Mouse (Mus musculus): ENCODE measurements around the gene Sohlh1. TPM values are rescaled to one million over a fixed set of nuclear protein-coding genes. Genes with fewer than 3 reads are reported as not detected.

Sohlh1 gene
- polyA plus RNA-seq, 1 experiment from 2014 or later: not detected

- Histone ChIP-seq H3K36me3 (ENCODE audit: insufficient read depth, low read length) (no peaks in the 10 kb centered on the region), H3K27ac (ENCODE audit: low read length) (no peak within 1 kb of the TSS), H3K9me3 (ENCODE audit: low read length) (no peaks in the 10 kb centered on the region), H3K4me3 (ENCODE audit: low read depth, low read length) (peak within 1 kb of the TSS; percentile 35), H3K9ac (replicated peaks; ENCODE audit: low read depth) (no peak within 1 kb of the TSS), H3K4me1 (ENCODE audit: insufficient read depth, low read depth, low read length) (peaks cover 6% of the 10 kb centered on the region), H3K27me3 (replicated peaks; ENCODE audit: insufficient read depth, low read length) (peaks cover 8% of the 10 kb centered on the region; the same call in 1 of the 2 replicates), H3K4me2 (replicated peaks; ENCODE audit: low read depth, low read length) (peak within 1 kb of the TSS; percentile 68)
- ATAC-seq: peak; percentile 56
- 2% methylated on average over 34 of the region's 53 CpGs for WGBS
- no peak for TF ChIP-seq CTCF (IDR thresholded peaks at IDR 0.05)
- no peak for TF ChIP-seq EP300 (IDR thresholded peaks at IDR 0.05)
- DNase-seq (ENCODE audit: low spot score): peak; percentile 54
These were observed 16.5 kb upstream of the Sohlh1 start, which contains the start of gene Kcnt1 for GRCm38 (mm10) chr2:25863337-25864131. Gene Kcnt1 (plus strand): TSS chr2:25863734.

GRCm38 (mm10) chr2:25862696-25863270 lies 15.7 kb upstream of the Sohlh1 start:
- H3K27ac ChIP-seq (ENCODE audit: low read length): no peak overlapping the region
- H3K4me3 ChIP-seq (ENCODE audit: low read depth, low read length): no peak overlapping the region
- no peak overlapping the region for H3K9ac ChIP-seq (replicated peaks; ENCODE audit: low read depth)
- TF ChIP-seq EP300 (IDR thresholded peaks at IDR 0.05) (no peak), CTCF (IDR thresholded peaks at IDR 0.05) (no peak)
- H3K4me2 ChIP-seq (replicated peaks; ENCODE audit: low read depth, low read length): peak overlapping the region; percentile 68; the same call in 1 of the 2 replicates
- H3K9me3 ChIP-seq (ENCODE audit: low read length): no peaks in the 10 kb centered on the region
- ATAC-seq: no peak
- H3K27me3 ChIP-seq (replicated peaks; ENCODE audit: insufficient read depth, low read length): peaks cover 8% of the 10 kb centered on the region; the same call in 1 of the 2 replicates
- DNase-seq (ENCODE audit: low spot score): no peak
- H3K36me3 ChIP-seq (ENCODE audit: insufficient read depth, low read length): no peaks in the 10 kb centered on the region
- 59% methylated on average over 5 of the region's 5 CpGs for WGBS
- H3K4me1 ChIP-seq (ENCODE audit: insufficient read depth, low read depth, low read length): peaks cover 6% of the 10 kb centered on the region

- WGBS: 61% methylated on average over 2 of the region's 2 CpGs
- TF ChIP-seq EP300 (IDR thresholded peaks at IDR 0.05) (no peak), CTCF (IDR thresholded peaks at IDR 0.05) (no peak)
- DNase-seq (ENCODE audit: low spot score) (no peak), ATAC-seq (no peak)
- Histone ChIP-seq H3K4me3 (ENCODE audit: low read depth, low read length) (no peak overlapping the region), H3K9me3 (ENCODE audit: low read length) (no peaks in the 10 kb centered on the region), H3K27ac (ENCODE audit: low read length) (no peak overlapping the region), H3K9ac (replicated peaks; ENCODE audit: low read depth) (no peak overlapping the region), H3K4me1 (ENCODE audit: insufficient read depth, low read depth, low read length) (peaks cover 6% of the 10 kb centered on the region), H3K4me2 (replicated peaks; ENCODE audit: low read depth, low read length) (no peak overlapping the region), H3K27me3 (replicated peaks; ENCODE audit: insufficient read depth, low read length) (peaks cover 8% of the 10 kb centered on the region; the same call in 1 of the 2 replicates), H3K36me3 (ENCODE audit: insufficient read depth, low read length) (no peaks in the 10 kb centered on the region)
These were observed 15.0 kb upstream of the Sohlh1 start for GRCm38 (mm10) chr2:25862038-25862437.

- 0 out of 2 replicates have a peak, but pooled peaks cover 4% of the 10 kb centered on the region for H3K27me3 ChIP-seq (replicated peaks; ENCODE audit: insufficient read depth, low read length)
- TF ChIP-seq EP300 (IDR thresholded peaks at IDR 0.05) (no peak), CTCF (IDR thresholded peaks at IDR 0.05) (no peak)
- no peaks in the 10 kb centered on the region for H3K9me3 ChIP-seq (ENCODE audit: low read length)
- DNase-seq (ENCODE audit: low spot score): no peak
- H3K27ac ChIP-seq (ENCODE audit: low read length): no peak overlapping the region
- no peak overlapping the region for H3K4me3 ChIP-seq (ENCODE audit: low read depth, low read length)
- WGBS: 70% methylated on average over 3 of the region's 3 CpGs
- no peak overlapping the region for H3K9ac ChIP-seq (replicated peaks; ENCODE audit: low read depth)
- no peaks in the 10 kb centered on the region for H3K36me3 ChIP-seq (ENCODE audit: insufficient read depth, low read length)
- no peak for ATAC-seq
- no peak overlapping the region for H3K4me2 ChIP-seq (replicated peaks; ENCODE audit: low read depth, low read length)
- peaks cover 6% of the 10 kb centered on the region for H3K4me1 ChIP-seq (ENCODE audit: insufficient read depth, low read depth, low read length)
These were observed 12.8 kb upstream of the Sohlh1 start for GRCm38 (mm10) chr2:25859891-25860290.

- no peak for ATAC-seq
- WGBS: 68% methylated on average over 5 of the region's 5 CpGs
- TF ChIP-seq EP300 (IDR thresholded peaks at IDR 0.05) (no peak), CTCF (IDR thresholded peaks at IDR 0.05) (no peak)
These were observed 7.0 kb upstream of the Sohlh1 start for GRCm38 (mm10) chr2:25853998-25854397.

GRCm38 (mm10) chr2:25852626-25853025 lies 5.6 kb upstream of the Sohlh1 start:
- TF ChIP-seq EP300 (IDR thresholded peaks at IDR 0.05) (peak; percentile 63), CTCF (IDR thresholded peaks at IDR 0.05) (no peak)
- H3K4me2 ChIP-seq (replicated peaks; ENCODE audit: low read depth, low read length): no peak overlapping the region
- no peaks in the 10 kb centered on the region for H3K27me3 ChIP-seq (replicated peaks; ENCODE audit: insufficient read depth, low read length)
- WGBS: 5% methylated on average over 3 of the region's 3 CpGs
- H3K9me3 ChIP-seq (ENCODE audit: low read length): no peaks in the 10 kb centered on the region
- DNase-seq (ENCODE audit: low spot score) (peak; percentile 61), ATAC-seq (peak; percentile 86)
- H3K27ac ChIP-seq (ENCODE audit: low read length): 0 out of 2 replicates have a peak overlapping the region, but pooled peaks have one; percentile 20
- no peak overlapping the region for H3K4me3 ChIP-seq (ENCODE audit: low read depth, low read length)
- no peak overlapping the region for H3K9ac ChIP-seq (replicated peaks; ENCODE audit: low read depth)
- 0 out of 2 replicates have a peak, but pooled peaks cover 3% of the 10 kb centered on the region for H3K4me1 ChIP-seq (ENCODE audit: insufficient read depth, low read depth, low read length)
- H3K36me3 ChIP-seq (ENCODE audit: insufficient read depth, low read length): no peaks in the 10 kb centered on the region

More at GRCm38 (mm10) chr2:25853998-25854397, 7.0 kb upstream of the Sohlh1 start:
- Histone ChIP-seq H3K4me1 (ENCODE audit: insufficient read depth, low read depth, low read length) (0 out of 2 replicates have a peak, but pooled peaks cover 3% of the 10 kb centered on the region), H3K9ac (replicated peaks; ENCODE audit: low read depth) (no peak overlapping the region), H3K36me3 (ENCODE audit: insufficient read depth, low read length) (no peaks in the 10 kb centered on the region), H3K9me3 (ENCODE audit: low read length) (no peaks in the 10 kb centered on the region), H3K4me2 (replicated peaks; ENCODE audit: low read depth, low read length) (no peak overlapping the region), H3K27me3 (replicated peaks; ENCODE audit: insufficient read depth, low read length) (no peaks in the 10 kb centered on the region), H3K27ac (ENCODE audit: low read length) (no peak overlapping the region), H3K4me3 (ENCODE audit: low read depth, low read length) (no peak overlapping the region)
- DNase-seq (ENCODE audit: low spot score): no peak

Data from lung, postnatal 0 days (tissue).